Mouse (Mus musculus) right cerebral cortex, postnatal 10 days (tissue): ENCODE results near the gene Sucla2.
A peak's percentile ranks its signal among the peaks of the same experiment; 100 is the strongest.
"Not testable (repeated sequence)": the region's sequence is repeated elsewhere in the genome, so short reads cannot be mapped to it uniquely, and the experiment has no call there.

Experiments
- DNase-seq, 2 experiments: peaks; one replicate each; pipeline ENCODE4 v3.0.0; 2021; ENCODE audit warnings: low spot score in 2 of 2

Gene Sucla2

GRCm38 (mm10) chr14:73509765-73510423 is 15.2 kb upstream of the Sucla2 start, which contains the start of gene Med4:
Med4 (plus strand) TSS chr14:73510025.
- DNase-seq: peak; percentile 96

GRCm38 (mm10) chr14:73524136-73524535 is 983 bp upstream of the Sucla2 start:
- no peak for DNase-seq

DNA sequence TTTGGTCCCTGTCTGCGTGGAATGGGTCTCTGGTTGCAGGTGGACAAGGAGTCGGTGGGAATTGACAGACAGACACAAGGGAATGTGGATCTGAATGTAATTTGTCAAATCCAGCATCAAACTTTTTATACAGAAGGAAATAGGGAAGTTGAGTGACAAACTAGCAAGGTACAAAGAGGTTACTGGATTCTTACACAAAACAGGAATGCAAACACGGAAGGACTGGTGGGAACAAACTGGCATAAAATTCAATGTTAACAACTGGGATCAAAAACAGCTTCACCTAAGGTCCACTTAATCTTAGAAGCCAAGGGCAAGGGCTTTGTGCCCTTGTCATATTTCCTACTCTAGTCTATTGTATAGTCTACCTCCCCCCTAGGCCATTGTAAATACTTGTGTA is 3.5 kb downstream of the Sucla2 start:
- DNase-seq: not testable (repeated sequence)

- DNase-seq: no peak
These were observed 8.8 kb downstream of the Sucla2 start for GRCm38 (mm10) chr14:73533755-73534465.

GRCm38 (mm10) chr14:73535641-73536040 is 10.5 kb downstream of the Sucla2 start:
- no peak for DNase-seq

- no peak for DNase-seq
These were observed 18.7 kb downstream of the Sucla2 start for GRCm38 (mm10) chr14:73543781-73544180.

GRCm38 (mm10) chr14:73547034-73547433 is 21.9 kb downstream of the Sucla2 start:
- no peak for DNase-seq

DNA sequence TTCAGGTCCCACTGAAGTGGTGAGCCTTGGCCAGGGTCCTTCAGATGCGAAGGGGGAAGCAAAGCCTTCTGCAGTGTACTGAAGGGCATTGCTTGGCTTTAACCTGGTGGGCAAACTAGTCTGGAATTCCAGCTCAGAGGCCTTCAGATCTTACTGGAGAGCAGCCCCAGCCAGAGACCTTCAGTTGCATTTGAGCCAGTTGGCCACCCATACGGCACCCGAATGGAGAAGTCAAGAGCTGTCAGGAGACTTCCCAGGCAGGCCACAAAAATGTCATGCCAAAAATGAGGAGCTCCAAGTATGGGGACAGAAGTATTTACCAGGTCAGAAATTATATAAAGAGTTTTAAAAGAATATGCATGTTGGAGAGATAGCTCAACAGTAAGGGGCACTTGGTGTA is 22.9 kb downstream of the Sucla2 start, which contains the start of gene Nudt15:
TSS of gene Nudt15 (minus strand) at position 192 of the 400 bp plus-strand sequence.
- no peak for DNase-seq

- DNase-seq: no peak
These were observed 25.2 kb downstream of the Sucla2 start for GRCm38 (mm10) chr14:73550291-73550690.

GRCm38 (mm10) chr14:73550732-73551131 is 25.6 kb downstream of the Sucla2 start:
- no peak for DNase-seq

DNA sequence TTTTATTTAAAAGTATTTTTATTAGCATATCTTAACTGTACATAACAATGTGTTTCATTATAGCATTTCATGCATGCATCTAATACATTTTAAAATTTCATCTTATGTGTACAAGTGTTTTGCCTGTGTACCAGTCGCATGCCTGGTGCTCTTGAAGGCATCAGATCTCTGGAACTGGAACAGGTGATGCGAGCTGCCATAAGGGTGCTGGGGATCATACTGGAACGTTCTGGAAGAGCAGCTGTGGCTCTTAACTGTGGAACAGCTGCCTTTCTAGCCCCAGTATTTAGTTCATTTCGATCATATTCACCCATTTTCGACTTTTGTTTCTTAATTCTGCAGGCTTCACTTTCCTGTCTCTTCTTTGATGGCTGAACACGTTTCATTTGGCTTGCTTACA is 26.0 kb downstream of the Sucla2 start:
- no peak for DNase-seq

- peak; percentile 95 to 96 for DNase-seq
These were observed 27.4 kb downstream of the Sucla2 start for GRCm38 (mm10) chr14:73552341-73553121.

- DNase-seq: no peak
These were observed 28.1 kb downstream of the Sucla2 start for GRCm38 (mm10) chr14:73553122-73553696.

DNA sequence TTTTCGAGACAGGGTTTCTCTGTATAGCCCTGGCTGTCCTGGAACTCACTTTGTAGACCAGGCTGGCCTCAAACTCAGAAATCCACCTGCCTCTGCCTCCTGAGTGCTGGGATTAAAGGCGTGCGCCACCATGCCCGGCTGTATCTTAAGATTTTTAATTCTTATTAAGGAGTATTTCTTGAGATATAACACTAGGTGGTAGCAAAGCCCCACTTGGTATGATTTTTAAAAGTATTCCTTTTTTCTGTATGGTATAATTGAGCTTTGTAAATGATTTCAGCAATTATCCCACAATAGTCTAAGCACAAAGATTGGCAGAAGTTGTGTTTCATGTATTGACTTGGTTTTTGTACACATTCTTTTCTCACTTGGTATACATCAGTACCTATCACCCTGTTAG is 44.7 kb downstream of the Sucla2 start:
- not testable (repeated sequence) for DNase-seq

DNA sequence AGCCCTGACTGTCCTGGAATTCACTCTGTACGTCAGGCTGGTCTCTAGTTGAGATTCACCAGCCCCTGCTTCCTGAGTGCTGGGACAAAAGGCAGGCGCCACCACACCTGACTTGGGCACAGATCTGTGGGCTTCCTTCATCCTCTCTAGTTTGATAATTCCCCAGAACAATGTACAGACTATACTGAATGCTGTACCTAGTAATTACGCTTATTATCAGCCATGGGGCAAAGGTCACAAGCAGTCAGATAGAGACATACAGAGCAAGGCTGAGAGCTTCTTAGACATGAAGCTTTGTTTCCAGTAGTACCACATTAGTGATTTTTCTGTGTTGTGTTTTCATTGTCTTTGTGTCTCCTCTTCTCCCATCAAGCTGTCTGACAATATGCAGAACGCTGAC is 46.0 kb downstream of the Sucla2 start:
- no peak for DNase-seq

DNA sequence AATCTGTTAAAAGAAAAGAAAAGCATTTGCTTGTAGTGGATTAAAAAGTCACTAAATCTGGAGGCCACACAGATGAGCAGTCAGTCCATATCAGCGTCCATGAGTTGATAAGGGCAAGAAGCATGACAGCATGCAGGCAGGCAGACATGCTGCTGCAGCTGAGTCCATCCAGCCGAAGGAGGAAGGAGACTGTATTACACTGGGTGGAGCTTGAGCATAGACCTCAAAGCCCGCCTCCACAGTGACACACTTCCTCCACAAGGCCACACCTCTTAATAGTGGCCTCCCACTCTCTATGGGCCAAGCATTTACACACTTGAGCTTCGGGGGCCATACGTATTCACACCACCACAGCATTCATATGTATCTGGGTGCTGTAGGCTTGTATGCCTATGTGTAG is 48.9 kb downstream of the Sucla2 start:
- DNase-seq: no peak

- DNase-seq: no peak
These were observed 51.2 kb downstream of the Sucla2 start for GRCm38 (mm10) chr14:73576336-73576735.

DNA sequence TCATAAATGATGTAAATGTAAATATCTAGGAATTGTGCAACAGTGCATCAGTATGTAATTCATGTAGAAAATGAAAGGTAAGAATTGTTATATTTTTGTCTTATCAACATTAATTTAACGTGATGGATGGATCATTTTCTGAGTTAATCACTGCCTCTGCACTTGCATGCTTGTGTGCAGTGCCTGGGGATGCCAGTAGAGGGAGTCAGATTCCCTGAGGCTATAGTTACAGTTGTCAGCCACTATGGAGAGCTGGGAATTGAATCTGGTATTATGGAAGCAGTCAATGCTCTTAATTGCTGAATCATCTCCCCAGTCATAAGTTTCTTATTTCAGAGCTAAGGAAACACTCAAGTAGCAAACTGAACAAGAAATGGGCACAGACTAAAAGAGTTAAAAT is 63.0 kb downstream of the Sucla2 start:
- DNase-seq: no peak

DNA sequence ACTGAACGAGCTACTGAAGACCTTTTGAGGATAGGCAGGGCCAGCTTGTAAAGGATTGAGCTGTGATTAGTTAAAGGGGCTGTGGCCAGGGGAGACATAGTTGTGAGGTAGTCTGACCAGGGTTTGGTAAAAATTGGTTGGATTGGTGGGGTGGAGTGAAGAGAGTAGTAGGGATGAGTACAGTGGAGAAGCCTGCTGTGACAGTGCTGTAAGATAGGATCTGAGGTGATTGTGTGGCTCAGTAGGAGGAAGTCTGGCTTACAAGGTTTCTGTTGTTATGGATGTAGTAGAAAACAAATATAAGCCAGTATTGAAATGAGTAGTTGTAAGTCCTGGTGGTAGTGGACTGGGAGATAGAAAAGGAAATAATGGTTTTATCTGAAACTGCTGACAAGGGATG is 67.0 kb downstream of the Sucla2 start:
- no peak for DNase-seq

- DNase-seq: no peak
These were observed 74.6 kb downstream of the Sucla2 start for GRCm38 (mm10) chr14:73599720-73600119.

- no peak for DNase-seq
These were observed 82.6 kb downstream of the Sucla2 start for GRCm38 (mm10) chr14:73607732-73608131.
